Mouse (Mus musculus): ENCODE data around the gene Olfr963.
"Not testable (repeated sequence)": the region's sequence is repeated elsewhere in the genome, so short reads cannot be mapped to it uniquely, and the experiment has no call there.

The Olfr963 gene

DNA sequence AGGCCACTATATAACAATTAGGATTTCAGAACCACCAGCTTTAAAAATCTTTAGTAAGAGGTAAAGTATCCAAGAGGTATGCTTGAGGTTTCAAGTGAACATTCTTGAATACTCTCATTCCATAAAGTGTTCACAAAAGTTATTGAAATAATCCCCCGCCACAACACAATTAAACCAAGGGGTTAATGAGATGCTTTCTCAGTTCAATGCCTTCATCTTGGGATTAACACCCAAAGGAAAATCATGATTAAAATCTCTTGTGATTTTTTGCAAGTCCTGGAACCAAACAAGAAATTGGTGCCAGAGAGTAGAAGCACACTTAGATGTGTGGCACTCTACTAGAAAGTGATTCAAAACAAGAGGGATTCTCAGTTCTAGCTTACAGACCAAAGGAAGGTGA, at the start of gene Olfr963:
TSS of gene Olfr963 (plus strand) at position 301 of the 400 bp plus-strand sequence.
- DNase-seq: no peak

DNA sequence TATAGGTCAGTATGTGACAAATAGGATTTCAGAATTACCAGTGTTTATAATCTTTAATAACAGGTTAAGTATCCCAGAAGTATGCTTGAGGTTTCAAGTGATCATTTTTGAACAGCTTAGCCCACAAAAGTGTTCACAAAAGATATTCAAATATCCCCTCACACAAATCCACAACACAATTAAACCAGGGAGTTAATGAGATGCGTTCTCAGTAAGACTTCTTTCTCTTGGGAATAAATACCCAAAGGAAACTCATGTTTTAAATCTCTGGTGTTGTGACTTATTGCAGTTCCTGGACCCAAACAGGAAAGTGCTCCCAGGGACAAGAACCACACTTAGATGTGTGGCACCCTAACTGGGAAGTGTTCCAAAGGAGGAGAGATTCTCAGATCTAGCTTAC, 45.9 kb upstream of the Olfr963 start, which contains the start of gene Olfr960:
TSS of gene Olfr960 (plus strand) at position 301 of the 400 bp plus-strand sequence.
- no peak for DNase-seq

GRCm38 (mm10) chr9:39623783-39624182, 43.2 kb upstream of the Olfr963 start:
- DNase-seq: no peak

GRCm38 (mm10) chr9:39624711-39625110, 42.3 kb upstream of the Olfr963 start:
- no peak for DNase-seq

DNA sequence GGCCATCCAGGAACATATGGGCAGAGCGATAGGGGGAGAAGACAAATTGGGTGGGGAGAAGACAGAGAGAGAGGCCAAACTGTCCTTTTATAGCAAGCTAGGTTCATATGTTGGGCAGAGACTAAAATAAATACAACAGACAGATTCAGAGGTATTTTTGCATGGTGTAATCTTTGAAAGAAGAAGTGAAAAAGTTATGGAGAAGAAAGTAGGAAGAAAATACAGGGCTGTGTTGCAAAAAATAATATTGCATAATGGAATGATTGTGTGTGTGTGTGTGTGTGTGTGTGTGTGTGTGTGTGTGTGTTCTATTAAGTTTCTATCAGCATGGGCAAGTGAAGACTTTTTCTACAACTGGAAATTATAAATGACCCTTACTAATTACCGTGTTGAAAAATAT, 37.9 kb upstream of the Olfr963 start:
- DNase-seq: no peak

GRCm38 (mm10) chr9:39633913-39634594, 33.0 kb upstream of the Olfr963 start:
- DNase-seq: no peak

DNA sequence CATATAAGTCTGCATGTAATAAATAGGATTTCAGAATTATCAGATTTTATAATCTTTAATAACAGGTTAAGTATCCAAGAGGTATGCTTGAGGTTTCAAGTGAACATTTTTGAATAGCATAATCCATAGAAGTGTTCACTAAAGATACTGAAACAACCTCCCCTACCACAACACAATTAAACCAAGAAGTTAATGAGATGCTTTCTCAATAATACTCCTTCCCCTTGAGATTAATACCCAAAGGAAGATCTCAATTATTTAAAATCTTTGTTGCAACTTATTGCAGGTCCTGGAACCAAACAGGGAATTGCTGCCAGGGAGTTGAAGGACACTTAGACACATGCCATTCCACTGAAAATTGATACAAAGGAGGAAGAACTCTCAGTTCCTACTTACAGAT, 22.2 kb upstream of the Olfr963 start, which contains the start of gene Olfr961:
TSS of gene Olfr961 (plus strand) at position 301 of the 400 bp plus-strand sequence.
- DNase-seq: no peak

DNA sequence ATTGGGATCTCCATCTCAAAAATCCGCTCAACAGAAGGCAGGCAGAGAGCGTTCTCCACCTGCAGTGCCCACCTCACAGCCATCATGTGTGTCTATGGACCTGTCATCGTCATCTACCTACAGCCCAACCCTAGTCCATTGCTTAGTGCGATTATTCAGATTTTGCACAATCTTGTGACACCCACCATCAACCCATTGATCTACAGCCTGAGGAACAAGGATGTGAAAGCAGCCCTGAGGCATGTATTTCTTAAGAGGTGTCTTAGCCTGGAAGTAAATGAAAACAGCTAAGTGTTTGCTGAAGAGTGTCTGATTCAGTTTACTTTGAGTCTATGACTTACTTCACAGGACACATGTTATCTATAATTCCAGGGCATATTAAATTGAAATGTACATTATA, 19.6 kb upstream of the Olfr963 start:
- DNase-seq: no peak

DNA sequence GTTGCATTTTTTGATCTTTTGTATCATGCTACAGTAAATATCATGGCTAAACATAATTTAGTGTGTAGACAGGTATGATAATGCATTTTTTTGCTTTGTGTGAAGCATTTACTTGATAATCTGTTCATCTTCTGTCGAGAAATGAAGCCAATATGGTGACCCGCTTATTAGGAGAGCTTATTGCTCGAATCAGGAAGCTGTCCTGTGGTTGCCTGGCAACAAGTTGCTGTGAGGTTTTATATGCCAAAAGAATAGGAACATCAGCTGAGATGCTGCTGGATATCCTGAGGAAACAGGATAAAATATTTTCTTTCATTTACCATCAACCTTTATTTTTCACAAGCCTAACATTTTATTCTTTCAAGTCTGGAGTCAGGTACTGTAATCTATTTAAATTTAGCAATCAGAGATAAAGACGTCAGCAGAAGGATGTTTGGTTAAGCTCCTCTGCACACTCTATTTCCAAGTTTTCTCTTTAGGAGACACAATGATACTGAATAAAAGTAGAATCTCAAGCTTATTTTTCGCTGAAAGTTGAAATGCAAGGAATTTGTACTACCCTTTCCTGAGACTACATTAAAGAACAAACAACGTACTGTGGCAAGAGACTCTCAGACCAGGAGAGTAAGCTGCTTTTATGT, 12.1 kb upstream of the Olfr963 start:
- no peak for DNase-seq

DNA sequence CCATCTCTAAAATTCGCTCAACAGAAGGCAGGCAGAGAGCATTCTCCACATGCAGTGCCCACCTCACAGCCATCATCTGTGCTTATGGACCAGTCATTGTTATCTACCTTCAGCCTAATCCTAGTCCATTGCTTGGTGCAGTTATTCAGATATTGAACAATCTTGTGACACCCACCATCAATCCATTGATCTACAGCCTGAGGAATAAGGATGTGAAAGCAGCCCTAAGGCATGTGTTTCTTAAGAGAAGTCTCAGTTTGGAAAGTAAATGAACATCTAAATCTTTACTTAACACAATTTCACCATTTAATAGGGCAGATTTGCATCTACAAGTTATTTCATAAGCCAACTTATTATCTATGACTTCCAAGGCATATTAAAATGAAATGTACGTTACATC, 2.7 kb downstream of the Olfr963 start:
- DNase-seq: no peak

DNA sequence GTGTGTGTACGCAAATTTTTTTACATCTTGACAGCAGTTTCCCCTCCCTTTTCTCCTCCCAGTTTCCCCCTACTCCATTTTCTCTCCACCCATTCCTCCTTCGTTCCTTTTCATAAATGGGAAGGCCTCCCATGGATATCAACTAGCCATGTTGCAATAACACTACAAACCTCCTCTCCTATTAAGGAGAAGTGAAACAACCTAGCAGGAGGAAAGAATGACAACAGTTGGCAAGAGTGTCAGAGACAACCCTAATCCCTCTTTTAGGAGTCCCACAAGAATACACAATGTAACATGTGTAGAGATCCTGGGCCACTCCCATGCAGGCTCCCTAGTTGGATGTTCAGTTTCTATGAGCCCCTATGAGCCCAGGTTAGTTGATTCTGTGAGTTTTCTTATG, 7.8 kb downstream of the Olfr963 start:
- no peak for DNase-seq

DNA sequence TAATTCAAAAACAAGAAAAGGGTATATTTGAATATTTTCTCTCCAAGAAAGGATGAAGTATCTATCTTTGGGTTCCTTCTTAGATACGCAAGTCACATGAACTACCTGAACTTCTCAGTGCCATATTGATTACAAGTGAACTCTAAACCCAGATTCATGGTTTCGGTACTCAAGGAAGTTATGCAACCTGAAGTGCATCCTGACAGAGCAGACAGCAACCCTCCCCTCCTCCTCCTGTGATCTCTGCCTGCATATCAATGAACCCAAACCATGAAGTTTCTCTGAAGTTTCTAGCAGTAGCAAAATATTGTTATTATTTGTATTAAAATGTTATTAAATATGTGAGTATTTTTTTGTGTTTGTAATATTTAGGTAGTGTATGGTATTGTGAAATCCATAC, 11.6 kb downstream of the Olfr963 start:
- DNase-seq: no peak

DNA sequence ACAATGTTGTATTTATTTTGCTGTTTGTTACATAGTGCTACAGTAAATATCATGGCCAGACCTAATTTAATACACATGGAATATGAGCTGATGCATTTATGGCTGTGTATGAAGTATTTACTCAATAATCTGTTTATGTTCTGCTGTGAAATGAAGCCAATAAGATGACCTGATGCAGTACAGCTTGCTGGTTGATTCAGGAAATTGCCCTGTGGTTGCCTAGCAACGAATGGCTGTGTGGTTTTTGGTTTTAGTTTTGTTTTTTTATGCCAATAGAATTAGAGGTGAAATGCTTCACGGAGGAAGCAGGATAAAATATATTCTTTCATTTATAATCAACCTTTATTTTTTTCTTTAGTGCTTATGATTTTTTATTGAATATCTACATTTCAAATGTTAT, 12.3 kb downstream of the Olfr963 start:
- no peak for DNase-seq

DNA sequence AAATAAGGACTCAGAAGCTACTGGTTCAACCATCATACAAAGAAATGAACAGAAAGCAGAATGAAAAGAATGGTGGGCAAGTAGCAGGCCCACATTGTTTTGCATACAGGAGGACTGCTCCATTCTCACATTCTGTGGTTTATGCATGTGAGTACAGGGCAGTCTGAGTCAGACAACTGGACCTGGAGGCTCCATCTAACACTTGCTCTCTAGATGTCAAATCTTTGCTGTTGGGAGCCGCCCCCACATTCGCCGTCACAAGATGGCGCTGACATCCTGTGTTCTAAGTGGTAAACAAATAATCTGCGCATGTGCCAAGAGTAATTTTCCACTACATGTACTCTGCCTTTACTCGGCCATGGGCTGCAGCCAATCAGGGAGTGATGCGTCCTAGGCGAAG, 34.1 kb downstream of the Olfr963 start:
- DNase-seq: not testable (repeated sequence)

DNA sequence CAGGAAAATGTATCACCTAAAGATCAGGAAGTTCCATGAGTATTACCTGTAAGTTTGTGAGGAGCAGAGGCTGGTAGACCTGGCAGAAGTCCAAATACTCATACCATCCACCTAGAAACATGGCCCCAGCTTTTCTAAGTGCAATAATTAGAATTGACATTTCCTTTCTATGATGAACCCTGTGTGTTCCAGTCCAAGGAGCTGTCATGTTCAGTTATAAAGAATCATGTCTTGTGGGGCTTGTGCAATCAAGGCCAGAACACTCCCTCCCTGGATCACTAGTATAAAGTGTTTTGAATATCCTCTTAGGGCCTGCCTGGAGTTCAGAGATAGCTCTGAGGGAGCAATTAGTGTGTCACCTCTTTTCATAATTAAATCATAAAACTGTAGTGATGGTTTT, 40.0 kb downstream of the Olfr963 start, which contains the start of gene Olfr149:
TSS of gene Olfr149 (minus strand) at position 101 of the 400 bp plus-strand sequence.
- no peak for DNase-seq

- no peak for DNase-seq
Measured at GRCm38 (mm10) chr9:39708958-39709357, 42.0 kb downstream of the Olfr963 start.

GRCm38 (mm10) chr9:39711053-39711452, 44.0 kb downstream of the Olfr963 start, which contains the start of gene Olfr965:
Olfr965 (plus strand) TSS chr9:39711353.
- no peak for DNase-seq

Measured in thymus, postnatal 14 days (tissue).